Mouse (Mus musculus) megakaryocyte-erythroid progenitor cell, adult 5-6 weeks (primary cell): ENCODE measurements around the gene Zfp704. TPM values are rescaled to one million over a fixed set of nuclear protein-coding genes. Genes with fewer than 3 reads are reported as not detected.

Experiments
- ATAC-seq: replicated peaks from 2 replicates; pipeline ENCODE4 v1.8.0; 2016; ENCODE audit warnings: mild to moderate bottlenecking, inconsistent platforms; ENCODE audit not compliant: severe bottlenecking, poor library complexity, low FRiP score, low TSS enrichment
- total RNA-seq, 2 experiments: library from RNA; stranded (forward) in 1 of 2; stranded (reverse) in 1 of 2; fragments of 200-1000, 215-1000 nt in 1 of 2; fragments of >200 nt in 1 of 2; fragmentation: Nextera tagmentation in 1 of 2; gene quantifications; 2 replicates each; pipeline ENCODE4 v1.2.3; 2014 to 2017

Zfp704 gene
- total RNA-seq, 2 experiments from 2014 or later: 8.9 to 18.9 TPM

DNA sequence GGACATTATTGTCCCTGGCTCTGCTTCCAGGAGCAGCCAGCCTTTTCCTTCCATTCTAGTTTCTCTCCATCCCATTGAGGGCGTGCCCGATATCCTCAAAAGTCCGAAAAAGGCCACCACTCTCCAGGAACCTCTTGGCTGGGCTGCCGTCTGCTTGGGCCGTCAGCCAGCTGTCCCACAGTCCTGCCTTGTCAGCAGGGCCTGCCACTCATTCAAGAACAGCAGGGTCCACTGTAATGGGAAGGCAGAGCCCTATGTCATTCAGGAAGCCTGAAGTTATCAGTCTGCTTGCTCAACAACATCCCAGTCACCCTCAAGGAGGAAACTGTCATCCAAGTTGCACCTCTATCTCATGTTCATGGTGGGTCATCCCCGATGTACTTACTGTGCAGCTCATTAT, 128.5 kb downstream of the Zfp704 start:
- no peak for ATAC-seq

- ATAC-seq: no peak
Observed at GRCm38 (mm10) chr3:9480936-9481335, 128.9 kb downstream of the Zfp704 start.

GRCm38 (mm10) chr3:9477386-9477785, 132.5 kb downstream of the Zfp704 start:
- ATAC-seq: no peak

GRCm38 (mm10) chr3:9476336-9476735, 133.5 kb downstream of the Zfp704 start:
- ATAC-seq: no peak

DNA sequence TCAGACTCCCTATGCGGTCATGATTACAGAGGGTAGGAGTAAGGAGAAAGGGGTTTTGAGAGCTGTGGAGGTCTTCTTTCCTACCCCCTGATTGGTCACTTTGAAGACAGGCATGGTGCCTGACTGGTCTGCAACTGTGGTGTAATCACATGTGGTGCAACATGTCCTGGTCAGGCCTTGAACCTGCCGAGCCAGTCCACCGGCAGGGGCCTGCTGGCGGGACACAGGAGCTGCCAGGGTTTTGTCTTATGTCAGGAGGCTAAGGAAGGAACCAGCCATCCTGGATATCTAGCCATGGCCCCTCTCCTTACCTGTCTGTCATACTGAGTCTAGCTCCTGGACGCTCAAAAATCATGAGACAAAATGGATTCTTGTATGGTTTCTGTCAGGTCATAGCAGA, 134.4 kb downstream of the Zfp704 start:
- no peak for ATAC-seq

- ATAC-seq: no peak
Observed at GRCm38 (mm10) chr3:9474331-9474730, 135.6 kb downstream of the Zfp704 start.

GRCm38 (mm10) chr3:9466287-9466686, 143.6 kb downstream of the Zfp704 start:
- peak; percentile 82 for ATAC-seq

DNA sequence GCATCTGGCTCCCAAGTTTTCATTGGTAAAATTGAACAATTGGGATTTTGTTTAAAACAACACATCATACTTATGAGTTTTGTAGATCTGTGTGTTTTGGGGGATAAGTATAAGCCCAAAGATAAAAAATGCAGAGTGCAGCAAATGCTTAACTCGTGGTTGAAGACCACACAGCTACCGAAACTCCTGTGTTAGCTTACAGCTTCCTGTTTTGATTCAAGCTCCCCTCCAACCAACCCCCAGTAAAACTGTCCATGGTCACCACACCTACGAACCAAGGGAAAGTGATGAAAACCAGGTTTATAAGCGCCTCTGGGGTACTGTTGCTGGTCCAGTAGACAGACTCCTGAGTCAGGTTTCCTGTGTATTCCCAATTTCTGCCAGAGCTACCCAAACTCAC, 144.2 kb downstream of the Zfp704 start:
- no peak for ATAC-seq

- no peak for ATAC-seq
Observed at GRCm38 (mm10) chr3:9461660-9462059, 148.2 kb downstream of the Zfp704 start.

- no peak for ATAC-seq
Observed at GRCm38 (mm10) chr3:9460284-9460683, 149.6 kb downstream of the Zfp704 start.

DNA sequence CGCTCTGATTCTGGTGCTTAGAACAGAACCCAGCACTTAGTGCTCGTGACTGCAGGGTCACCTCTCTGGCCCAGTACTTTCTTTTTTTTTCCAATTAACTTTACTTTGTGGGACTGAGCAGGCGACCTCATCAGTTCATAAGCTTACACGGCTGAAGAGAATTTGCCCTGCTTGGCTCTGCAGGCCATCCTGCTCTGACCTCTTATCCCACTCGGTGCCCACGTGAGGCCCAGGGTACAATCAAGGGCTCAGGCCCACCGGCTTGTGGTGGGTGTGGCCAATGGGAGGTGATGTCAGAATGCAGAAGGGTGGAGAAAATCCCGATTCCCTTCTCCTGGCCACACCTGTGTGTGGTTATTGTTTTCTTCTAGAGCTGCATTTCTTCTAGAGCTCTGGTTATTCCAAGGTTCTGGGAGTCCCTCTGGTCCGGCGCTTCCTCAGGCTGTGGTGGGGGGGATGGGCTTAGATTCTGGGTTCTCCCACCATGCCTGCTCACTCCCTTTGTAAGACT, 153.4 kb downstream of the Zfp704 start:
- no peak for ATAC-seq

GRCm38 (mm10) chr3:9455351-9455750, 154.5 kb downstream of the Zfp704 start:
- ATAC-seq: no peak

DNA sequence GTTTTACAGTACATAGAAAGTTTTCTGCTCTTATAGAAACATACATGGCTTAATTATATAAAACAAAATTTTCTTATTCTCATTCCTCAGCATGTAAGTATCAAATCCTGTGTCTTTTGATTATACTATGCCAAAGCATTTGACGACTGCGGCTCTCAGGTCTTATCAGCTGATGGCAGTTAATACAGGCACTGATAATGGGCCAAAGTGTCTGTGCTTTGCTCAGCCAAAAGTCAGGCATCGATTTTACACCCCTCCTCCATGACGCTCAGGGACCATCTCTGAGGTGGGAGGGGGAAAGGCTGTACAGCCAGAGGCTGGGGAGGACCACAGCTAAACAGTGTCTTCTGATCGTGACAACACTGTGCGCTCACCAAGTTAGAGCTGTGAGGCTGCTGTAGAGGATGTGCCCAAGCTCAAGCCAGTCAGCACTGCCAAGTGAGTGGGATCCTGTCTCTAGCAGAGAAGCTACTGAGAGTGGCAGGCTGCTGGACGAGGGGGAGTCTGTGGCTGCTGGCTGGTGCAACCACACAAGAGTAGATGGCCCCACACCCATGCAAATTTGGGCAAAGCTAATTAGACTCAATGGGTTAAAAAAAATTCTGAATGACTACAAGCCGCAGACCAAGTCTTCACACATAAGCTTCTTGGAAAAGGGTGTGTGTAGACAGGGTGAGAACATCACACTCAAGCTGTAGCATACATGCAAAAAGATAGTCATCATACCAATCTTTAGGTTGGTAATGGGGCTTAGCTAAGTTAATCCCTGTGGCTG, 155.1 kb downstream of the Zfp704 start:
- peak; percentile 93 for ATAC-seq

GRCm38 (mm10) chr3:9450521-9450920, 159.4 kb downstream of the Zfp704 start:
- no peak for ATAC-seq

DNA sequence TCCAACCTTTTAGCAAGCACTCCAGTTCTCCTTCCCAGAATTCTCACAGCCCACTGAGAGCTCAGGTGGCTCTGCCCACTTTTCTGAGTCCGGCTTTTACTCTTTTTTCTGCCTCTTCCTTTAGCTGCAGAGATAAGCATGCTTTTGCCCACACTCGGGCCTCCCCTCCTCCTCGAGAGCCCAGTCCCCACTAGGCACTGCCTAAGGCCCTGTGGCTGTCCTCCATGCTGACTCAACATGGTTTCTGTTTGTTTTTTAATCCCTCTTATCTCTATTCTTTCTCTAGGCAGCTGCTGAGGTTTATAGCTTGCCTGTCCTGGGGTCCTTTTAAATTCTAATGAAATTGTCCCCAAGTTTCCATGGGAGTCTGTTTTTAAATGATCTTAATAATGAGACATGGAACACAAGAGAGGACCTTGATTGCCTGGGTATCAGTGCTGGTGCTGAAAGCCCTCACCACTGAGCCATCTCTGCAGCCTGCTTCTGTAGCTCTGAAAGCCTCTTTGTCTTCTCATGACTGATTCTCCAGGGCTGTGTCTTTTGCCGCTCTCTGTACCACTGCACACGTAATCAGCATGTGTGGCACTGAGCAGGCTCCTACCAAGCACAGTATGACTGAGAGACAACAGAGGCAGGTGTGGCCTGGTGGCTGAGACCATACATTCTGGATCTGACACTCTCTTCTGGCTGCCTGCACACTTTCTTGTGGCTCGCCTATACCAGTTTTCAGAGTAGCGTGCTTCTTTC, 160.5 kb downstream of the Zfp704 start:
- ATAC-seq: peak; percentile 62; the same call in 1 of the 2 replicates

- ATAC-seq: no peak
Observed at GRCm38 (mm10) chr3:9448541-9448940, 161.3 kb downstream of the Zfp704 start.

DNA sequence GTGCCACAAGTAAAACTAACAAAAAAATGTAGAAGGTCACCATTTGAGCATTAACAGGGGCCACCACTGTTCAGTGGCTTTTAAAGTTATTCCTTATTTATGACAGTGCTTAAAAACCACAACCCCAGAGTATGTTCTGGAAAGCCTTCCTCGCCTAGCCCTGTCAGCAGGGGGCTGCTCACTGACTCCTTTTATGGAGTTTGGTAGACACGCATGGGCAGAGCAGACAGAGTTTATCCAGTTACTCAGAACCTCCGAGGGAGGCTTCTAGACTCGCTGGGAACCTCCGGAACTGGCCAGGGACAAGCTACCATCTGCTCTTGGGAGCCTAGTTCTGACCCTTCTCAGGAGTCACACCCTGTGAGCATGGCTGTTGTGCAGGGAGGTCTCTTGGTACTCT, 165.3 kb downstream of the Zfp704 start:
- no peak for ATAC-seq

GRCm38 (mm10) chr3:9443981-9444380, 165.9 kb downstream of the Zfp704 start:
- no peak for ATAC-seq

- ATAC-seq: no peak
Observed at GRCm38 (mm10) chr3:9443476-9443875, 166.4 kb downstream of the Zfp704 start.
